Mouse (Mus musculus) ES-E14 (cell line): ENCODE measurements around the gene Myl10. TPM values are rescaled to one million over a fixed set of nuclear protein-coding genes. Genes with fewer than 3 reads are reported as not detected.
"Not testable (repeated sequence)": the region's sequence is repeated elsewhere in the genome, so short reads cannot be mapped to it uniquely, and the experiment has no call there.

ENCODE experiments used
- DNase-seq: peaks from one replicate; pipeline ENCODE4 v3.0.0-alpha.2; 2013; ENCODE audit warnings: low read depth, low spot score
- H3K27ac ChIP-seq: 2 replicates; pipeline ENCODE4 v1.5.1; 2012; ENCODE audit warnings: low read depth, mild to moderate bottlenecking, low read length, moderate library complexity, mixed read lengths; ENCODE audit not compliant: poor library complexity, insufficient read depth, severe bottlenecking
- H3K36me3 ChIP-seq: 2 replicates; pipeline ENCODE4 v1.6.1; 2012; ENCODE audit warnings: mild to moderate bottlenecking, low read length, moderate library complexity, mixed read lengths; ENCODE audit not compliant: control insufficient read depth, poor library complexity, insufficient read depth, severe bottlenecking
- H3K4me1 ChIP-seq, 2 experiments: fragments of 150-350 bp in 1 of 2; sonication (generic) in 1 of 2; 2 replicates each; pipeline ENCODE4 v1.6.1; 2012; ENCODE audit warnings: low read length in 2 of 2, mild to moderate bottlenecking in 1 of 2, mixed read lengths in 1 of 2; ENCODE audit not compliant: control insufficient read depth in 2 of 2, insufficient read depth in 2 of 2, poor library complexity in 1 of 2
- H3K4me3 ChIP-seq, 2 experiments: fragments of 150-350 bp in 1 of 2; sonication (generic) in 1 of 2; 2 replicates each; pipeline ENCODE4 v1.5.1; 2012; ENCODE audit warnings: low read length in 2 of 2, low read depth in 1 of 2, mild to moderate bottlenecking in 1 of 2, mixed read lengths in 1 of 2; ENCODE audit not compliant: insufficient read depth in 1 of 2, poor library complexity in 1 of 2, severe bottlenecking in 1 of 2
- H3K9ac ChIP-seq: 2 replicates; pipeline ENCODE4 v1.6.1; 2012; ENCODE audit warnings: low read depth, mild to moderate bottlenecking, low read length, mixed read lengths; ENCODE audit not compliant: poor library complexity, insufficient read depth, severe bottlenecking
- H3K9me3 ChIP-seq: fragments of 150-350 bp; sonication (generic); 2 replicates; pipeline ENCODE4 v1.6.1; 2012; ENCODE audit warnings: low read depth, mild to moderate bottlenecking, low read length; ENCODE audit not compliant: control insufficient read depth, insufficient read depth
- CHD2 ChIP-seq: IDR thresholded peaks from 2 replicates; pipeline ENCODE4 v1.6.1; 2014; ENCODE audit warnings: mild to moderate bottlenecking, low read depth, low read length, inconsistent platforms
- HCFC1 ChIP-seq: IDR thresholded peaks from 2 replicates; pipeline ENCODE4 v1.6.1; 2012; ENCODE audit warnings: low read length, inconsistent platforms, borderline replicate concordance; ENCODE audit not compliant: insufficient read depth
- MAFK ChIP-seq: IDR thresholded peaks from 2 replicates; pipeline ENCODE4 v1.6.1; 2014; ENCODE audit warnings: mild to moderate bottlenecking, low read depth, low read length, inconsistent platforms; ENCODE audit not compliant: insufficient read depth
- ZC3H11A ChIP-seq: IDR thresholded peaks from 2 replicates; pipeline ENCODE4 v1.6.1; 2012; ENCODE audit warnings: low read depth, mild to moderate bottlenecking, inconsistent platforms, low read length, borderline replicate concordance
- ZNF384 ChIP-seq: IDR thresholded peaks from 2 replicates; pipeline ENCODE4 v1.6.1; 2012; ENCODE audit warnings: low read depth, low read length, inconsistent platforms
- in situ Hi-C, 2 experiments: fragments of 600-800 bp; cut with MboI; formaldehyde crosslinking; loops; one replicate each; pipeline ENCODE4 v1.15.1; 2025; ENCODE audit warnings: low sequenced_read_pairs in 2 of 2, inconsistent platforms in 1 of 2; ENCODE audit not compliant: unreplicated experiment in 2 of 2
- total RNA-seq: library from RNA; depleted of rRNA; stranded (reverse); fragments of 300-350 nt; gene quantifications from 2 replicates; pipeline ENCODE4 v1.2.3, GENCODE M21; 2012

Myl10 gene
- total RNA-seq, 1 experiment: not detected

DNA sequence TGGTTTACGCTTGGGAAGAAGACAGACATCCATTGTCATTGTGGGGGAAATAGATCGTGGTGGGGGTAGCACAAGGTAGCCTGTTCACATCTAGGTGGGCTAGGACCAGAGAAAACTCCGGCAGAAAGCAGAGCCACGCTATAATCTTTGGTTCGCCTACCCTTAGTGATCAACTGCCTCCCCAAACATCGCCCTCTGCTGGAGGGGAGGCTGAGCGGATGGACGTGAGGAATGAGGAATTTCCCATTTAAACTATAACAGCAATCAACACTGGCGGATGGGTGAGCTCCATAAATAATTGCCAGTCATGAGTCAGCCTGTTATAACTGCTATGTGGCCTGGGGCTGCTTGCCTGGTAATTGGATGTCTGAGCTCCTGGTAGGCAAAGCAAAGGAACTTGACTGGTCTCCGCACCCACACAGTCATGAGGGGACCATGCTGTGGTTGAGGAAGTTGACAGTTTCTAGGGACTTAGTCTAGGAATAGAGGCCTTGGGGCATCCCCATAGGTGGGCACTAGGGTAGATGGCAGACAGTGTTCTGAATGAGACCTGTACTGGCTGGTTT is 36.0 kb upstream of the Myl10 start:
- no peak for TF ChIP-seq HCFC1
- no peak for TF ChIP-seq CHD2
- in situ Hi-C loops: loop anchor here in 1 of 2 experiments (25.0 kb wide), 1 partner anchor 370 kb away; no protein-coding TSS in a partner anchor
- no peaks in the 10 kb centered on the region for H3K4me1 ChIP-seq
- H3K4me3 ChIP-seq: no peak overlapping the region
- H3K9ac ChIP-seq: no peak overlapping the region
- no peak overlapping the region for H3K27ac ChIP-seq
- no peaks in the 10 kb centered on the region for H3K36me3 ChIP-seq
- no peaks in the 10 kb centered on the region for H3K9me3 ChIP-seq
- no peak for DNase-seq

DNA sequence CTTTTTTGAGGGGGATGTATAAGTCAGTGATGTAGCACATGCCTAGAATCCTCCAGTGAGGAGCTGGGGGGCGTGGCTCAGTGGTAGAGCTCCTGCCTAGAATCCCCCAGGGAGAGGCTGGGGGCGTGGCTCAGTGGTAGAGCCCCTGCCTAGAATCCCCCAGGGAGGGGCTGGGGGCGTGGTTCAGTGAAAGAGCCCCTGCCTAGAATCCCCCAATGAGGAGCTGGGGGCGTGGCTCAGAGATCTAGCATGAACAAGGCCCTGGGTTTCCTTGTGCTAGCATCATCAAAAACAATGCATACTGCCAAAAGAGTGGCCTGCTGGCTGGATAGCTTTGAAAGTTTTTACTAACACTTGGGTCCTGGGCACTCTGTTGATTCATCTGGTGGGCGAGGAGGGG is 32.2 kb upstream of the Myl10 start:
- H3K9ac ChIP-seq, H3K4me1 ChIP-seq, H3K4me3 ChIP-seq, H3K36me3 ChIP-seq, H3K27ac ChIP-seq, H3K9me3 ChIP-seq, DNase-seq: not testable (repeated sequence)
- in situ Hi-C loops: loop anchor here in 1 of 2 experiments (25.0 kb wide), 1 partner anchor 373 kb away; no protein-coding TSS in a partner anchor

DNA sequence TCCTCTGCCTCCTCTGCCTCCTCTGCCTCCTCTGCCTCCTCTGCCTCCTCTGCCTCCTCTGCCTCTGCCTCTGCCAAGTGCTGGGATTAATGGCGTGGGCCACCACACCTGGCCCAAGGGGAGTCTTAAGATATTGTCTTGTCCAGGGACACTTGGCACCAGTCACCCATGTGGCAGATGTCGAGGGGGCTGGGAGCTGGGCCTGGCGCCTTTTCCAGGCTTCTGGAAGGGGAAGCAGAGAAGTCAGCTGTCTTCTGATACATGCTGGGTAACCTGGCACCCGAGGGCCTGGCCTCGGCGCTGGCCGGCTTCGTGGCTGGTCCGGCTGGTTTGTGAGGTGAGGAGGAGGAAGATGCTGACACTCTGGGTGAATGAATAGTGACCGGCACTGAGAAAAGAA is 30.7 kb upstream of the Myl10 start:
- Histone ChIP-seq H3K4me3 (no peak overlapping the region), H3K9ac (no peak overlapping the region), H3K4me1 (no peaks in the 10 kb centered on the region), H3K36me3 (no peaks in the 10 kb centered on the region), H3K9me3 (no peaks in the 10 kb centered on the region), H3K27ac (no peak overlapping the region)
- DNase-seq: no peak
- TF ChIP-seq ZNF384 (no peak), MAFK (no peak), CHD2 (no peak), ZC3H11A (no peak), HCFC1 (no peak)
- in situ Hi-C loops: loop anchor here in 1 of 2 experiments (25.0 kb wide), 1 partner anchor 375 kb away; no protein-coding TSS in a partner anchor

DNA sequence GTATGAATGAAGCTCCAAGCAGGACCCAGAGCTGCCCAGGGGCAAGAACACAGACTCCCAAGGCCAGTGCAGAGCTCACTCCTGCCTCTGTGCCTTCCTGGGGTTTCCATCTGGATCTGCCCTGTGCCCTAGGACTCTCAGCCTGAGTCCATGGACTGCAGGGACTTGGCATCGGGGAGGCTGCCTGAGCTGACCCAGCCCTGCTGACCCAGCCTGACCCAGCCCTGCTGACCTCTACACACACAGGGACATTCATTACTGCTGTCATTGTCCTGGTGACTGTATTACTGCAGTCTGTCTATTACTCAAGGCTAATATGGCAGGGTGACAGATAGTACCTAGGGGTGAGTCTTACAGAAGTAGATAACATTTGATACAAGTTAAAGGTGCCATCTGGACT is 30.1 kb upstream of the Myl10 start:
- Histone ChIP-seq H3K9ac (no peak overlapping the region), H3K9me3 (no peaks in the 10 kb centered on the region), H3K4me1 (no peaks in the 10 kb centered on the region), H3K27ac (no peak overlapping the region), H3K36me3 (no peaks in the 10 kb centered on the region), H3K4me3 (no peak overlapping the region)
- no peak for DNase-seq
- in situ Hi-C loops: loop anchor here in 1 of 2 experiments (25.0 kb wide), 1 partner anchor 376 kb away; no protein-coding TSS in a partner anchor
- TF ChIP-seq CHD2 (no peak), HCFC1 (no peak), ZNF384 (no peak), ZC3H11A (no peak), MAFK (no peak)

DNA sequence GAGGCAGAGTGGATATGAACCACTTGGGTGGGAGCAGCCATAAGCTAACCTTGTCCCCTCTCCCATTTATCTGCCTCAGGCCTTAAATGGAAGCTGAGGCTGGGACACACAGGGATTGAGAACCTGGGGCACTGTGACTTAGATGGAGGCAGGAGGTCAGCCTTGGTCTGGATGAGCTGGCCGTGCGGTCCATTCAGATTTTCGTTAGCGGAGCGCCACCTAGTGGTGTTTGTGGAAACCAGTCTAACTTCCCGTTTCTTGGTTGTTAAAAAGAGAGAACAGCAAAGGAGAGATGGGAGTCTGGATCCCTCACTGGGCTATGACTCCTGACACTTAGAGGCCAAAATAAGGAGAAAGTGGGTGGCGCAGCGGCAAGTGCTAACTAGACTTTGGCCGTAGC is 28.4 kb upstream of the Myl10 start:
- Histone ChIP-seq H3K4me1 (no peaks in the 10 kb centered on the region), H3K9ac (no peak overlapping the region), H3K9me3 (no peaks in the 10 kb centered on the region), H3K27ac (no peak overlapping the region), H3K36me3 (no peaks in the 10 kb centered on the region), H3K4me3 (no peak overlapping the region)
- no peak for TF ChIP-seq HCFC1
- peak; percentile 81 for TF ChIP-seq ZC3H11A
- no peak for TF ChIP-seq CHD2
- TF ChIP-seq MAFK: no peak
- TF ChIP-seq ZNF384: no peak
- peak; percentile 57 for DNase-seq
- in situ Hi-C loops: loop anchor here in 1 of 2 experiments (25.0 kb wide), 1 partner anchor 377 kb away; no protein-coding TSS in a partner anchor
